Mouse (Mus musculus): ENCODE measurements around the gene Prss16. TPM values are rescaled to one million over a fixed set of nuclear protein-coding genes. Genes with fewer than 3 reads are reported as not detected.

Prss16 gene
- polyA plus RNA-seq (2012; ENCODE audit: low replicate concordance) = 0.07 TPM in 1 of 2 replicates, not detected in the other

GRCm38 (mm10) chr13:22009642-22010041 is at the start of gene Prss16:
TSS of gene Prss16 (minus strand) at chr13:22009742.

GRCm38 (mm10) chr13:22042568-22043502 is 33.3 kb upstream of the Prss16 start, which contains the start of the genes Hist1h2ag and Hist1h2bj:
TSS of gene Hist1h2ag (minus strand) at chr13:22042944.
TSS of gene Hist1h2bj (plus strand) at chr13:22043214.

GRCm38 (mm10) chr13:22041142-22041536 is 31.6 kb upstream of the Prss16 start, which contains the start of gene Hist1h4i:
TSS of gene Hist1h4i (minus strand) at chr13:22041362.

GRCm38 (mm10) chr13:22035267-22036148 is 26.0 kb upstream of the Prss16 start, which contains the start of the genes Hist1h2ah and Hist1h2bk:
TSS of gene Hist1h2ah (minus strand) at chr13:22035568.
TSS of gene Hist1h2bk (plus strand) at chr13:22035870.

GRCm38 (mm10) chr13:21980981-21981802 is 28.4 kb downstream of the Prss16 start, which contains the start of gene Pom121l2:
TSS of gene Pom121l2 (plus strand) at chr13:21981194.

Other genes with a start within 250 kb of the Prss16 start
- gene Hist1h1b, start 229.1 kb downstream of the Prss16 start, polyA plus RNA-seq (2012; ENCODE audit: low replicate concordance) = 3.5 and 3.7 TPM in 2 replicates
- 8.4 and 51.9 TPM in 2 replicates for gene Hist1h3i, start 226.4 kb downstream of the Prss16 start, polyA plus RNA-seq (2012; ENCODE audit: low replicate concordance)
- 52.7 and 74.5 TPM in 2 replicates for gene Hist1h2an, start 222.5 kb downstream of the Prss16 start, polyA plus RNA-seq (2012; ENCODE audit: low replicate concordance)
- gene Hist1h2bp, start 222.3 kb downstream of the Prss16 start, polyA plus RNA-seq (2012; ENCODE audit: low replicate concordance) = 3.2 and 6.2 TPM in 2 replicates
- 6.5 and 15.6 TPM in 2 replicates for gene Hist1h2bq, start 199.5 kb downstream of the Prss16 start, polyA plus RNA-seq (2012; ENCODE audit: low replicate concordance)
- gene Hist1h2ao, start 199.3 kb downstream of the Prss16 start, polyA plus RNA-seq (2012; ENCODE audit: low replicate concordance) = 23,509 and 33,455 TPM in 2 replicates
- gene Hist1h4m, start 198.0 kb downstream of the Prss16 start, polyA plus RNA-seq (2012; ENCODE audit: low replicate concordance) = 65.5 and 70.3 TPM in 2 replicates
- gene Hist1h4n, start 177.5 kb downstream of the Prss16 start, polyA plus RNA-seq (2012; ENCODE audit: low replicate concordance) = 2.9 and 3.1 TPM in 2 replicates
- 6,280 and 19,065 TPM in 2 replicates for gene Hist1h2ap, start 176.2 kb downstream of the Prss16 start, polyA plus RNA-seq (2012; ENCODE audit: low replicate concordance)
- 6.3 and 15.4 TPM in 2 replicates for gene Hist1h2br, start 176.0 kb downstream of the Prss16 start, polyA plus RNA-seq (2012; ENCODE audit: low replicate concordance)
- gene Zfp184, start 64.6 kb downstream of the Prss16 start, polyA plus RNA-seq (2012; ENCODE audit: low replicate concordance) = not detected in 2 replicates
- gene Pom121l2, start 28.5 kb downstream of the Prss16 start, polyA plus RNA-seq (2012; ENCODE audit: low replicate concordance) = not detected in 2 replicates
- gene Hist1h2ah, start 25.8 kb upstream of the Prss16 start, polyA plus RNA-seq (2012; ENCODE audit: low replicate concordance) = 5.0 and 29.7 TPM in 2 replicates
- 7.6 and 12.2 TPM in 2 replicates for gene Hist1h2bk, start 26.1 kb upstream of the Prss16 start, polyA plus RNA-seq (2012; ENCODE audit: low replicate concordance)
- gene Hist1h4i, start 31.6 kb upstream of the Prss16 start, polyA plus RNA-seq (2012; ENCODE audit: low replicate concordance) = 26.0 and 32.7 TPM in 2 replicates
- 21.1 and 21.8 TPM in 2 replicates for gene Hist1h2ag, start 33.2 kb upstream of the Prss16 start, polyA plus RNA-seq (2012; ENCODE audit: low replicate concordance)
- 10.3 and 18.2 TPM in 2 replicates for gene Hist1h2bj, start 33.5 kb upstream of the Prss16 start, polyA plus RNA-seq (2012; ENCODE audit: low replicate concordance)
- not detected in 2 replicates for gene Vmn1r188, start 74.7 kb upstream of the Prss16 start, polyA plus RNA-seq (2012; ENCODE audit: low replicate concordance)
- gene Vmn1r189, start 96.1 kb upstream of the Prss16 start, polyA plus RNA-seq (2012; ENCODE audit: low replicate concordance) = not detected in 2 replicates
- gene Vmn1r191, start 174.2 kb upstream of the Prss16 start, polyA plus RNA-seq (2012; ENCODE audit: low replicate concordance) = not detected in 2 replicates
- gene Vmn1r192, start 181.4 kb upstream of the Prss16 start, polyA plus RNA-seq (2012; ENCODE audit: low replicate concordance) = not detected in 2 replicates
- gene Vmn1r193, start 213.4 kb upstream of the Prss16 start, polyA plus RNA-seq (2012; ENCODE audit: low replicate concordance) = not detected in 2 replicates
- gene Vmn1r194, start 234.5 kb upstream of the Prss16 start, polyA plus RNA-seq (2012; ENCODE audit: low replicate concordance) = not detected in 2 replicates